ENCODE assay signal across 20 mouse cellular contexts in genomic region chr3:75304621-75305020, GRCm38 (mm10). TPM values are rescaled to one million over a fixed set of nuclear protein-coding genes. Genes with fewer than 3 reads are reported as not detected.
"Had no signal": no experiment of that assay in that cellular context is flagged by ENCODE, and none has a peak within 500 bp of the region (broad histone marks: within the 10 kb centered on the region; RNA-seq: fewer than 3 reads in every experiment).

No protein-coding gene starts in this region.

- H3K4me1 ChIP-seq: neural tube, embryonic 15.5 days; stomach, embryonic 15.5 days had no signal

- H3K36me3 ChIP-seq: neural tube, embryonic 15.5 days; stomach, embryonic 15.5 days had no signal

- DNase-seq: retina, postnatal 1 day; right cerebral cortex, adult 18-20 months; right cerebral cortex, postnatal 14 days; right cerebral cortex, postnatal 25 days; right cerebral cortex, postnatal 4 days; spleen, adult 18-20 months; thymus, adult 18-20 months; thymus, adult 2 months; thymus, postnatal 14 days; thymus, postnatal 25 days; thymus, postnatal 36 days; thymus, postnatal 4 days had no signal

- H3K27me3 ChIP-seq: neural tube, embryonic 15.5 days; stomach, embryonic 15.5 days had no signal

- H3K4me2 ChIP-seq: neural tube, embryonic 15.5 days; stomach, embryonic 15.5 days had no signal

- H3K27ac ChIP-seq: neural tube, embryonic 15.5 days; stomach, embryonic 15.5 days; stomach, postnatal 0 days had no signal

- H3K4me3 ChIP-seq: neural tube, embryonic 15.5 days; stomach, embryonic 15.5 days had no signal

- H3K9ac ChIP-seq: neural tube, embryonic 15.5 days; stomach, embryonic 15.5 days had no signal

- H3K9me3 ChIP-seq: neural tube, embryonic 15.5 days; stomach, embryonic 15.5 days had no signal

RNA-seq across cellular contexts. Expression of gene Serpini2, which starts 34.7 kb away (rescaled TPM):
- polyA plus RNA-seq: neural tube, embryonic 14.5 days; neural tube, embryonic 15.5 days; small intestine, adult 2 months; stomach, embryonic 14.5 days; thymus, adult 2 months; thymus, postnatal 0 days; urinary bladder, adult 2 months had no signal
